Mouse (Mus musculus) kidney, postnatal 0 days (tissue): ENCODE results near the gene Pdzk1ip1. TPM values are rescaled to one million over a fixed set of nuclear protein-coding genes. Genes with fewer than 3 reads are reported as not detected.

Experiments
- ATAC-seq: fragments of 200-750 bp; cut with Nextera tagmentation; replicated peaks from 2 replicates; pipeline ENCODE4 v1.8.0; 2017; ENCODE audit warnings: low read depth, moderate number of reproducible peaks, moderate TSS enrichment, moderate library complexity; ENCODE audit not compliant: low FRiP score
- DNase-seq: peaks from one replicate; pipeline ENCODE4 v3.0.0-alpha.2; 2016; ENCODE audit warnings: low spot score
- H3K27ac ChIP-seq: fragments of 300-500 bp; sonication (generic); 2 replicates; pipeline ENCODE4 v1.5.1; 2014; ENCODE audit warnings: mild to moderate bottlenecking
- H3K27me3 ChIP-seq: fragments of 300-500 bp; sonication (generic); 2 replicates; pipeline ENCODE4 v1.6.1; 2014; ENCODE audit warnings: low read length, mixed read lengths; ENCODE audit not compliant: insufficient read depth
- H3K36me3 ChIP-seq: fragments of 300-500 bp; sonication (generic); 2 replicates; pipeline ENCODE4 v1.6.1; 2014; ENCODE audit warnings: low read length, mixed read lengths; ENCODE audit not compliant: insufficient read depth
- H3K4me1 ChIP-seq: fragments of 300-500 bp; sonication (generic); replicated peaks from 2 replicates; pipeline ENCODE4 v1.6.1; 2014; ENCODE audit warnings: antibody characterized with exemption, low read length, mixed read lengths; ENCODE audit not compliant: insufficient read depth
- H3K4me2 ChIP-seq: fragments of 300-500 bp; sonication (generic); 2 replicates; pipeline ENCODE4 v1.6.1; 2014; ENCODE audit warnings: mild to moderate bottlenecking, low read length, moderate library complexity, mixed read lengths
- H3K4me3 ChIP-seq: fragments of 300-500 bp; sonication (generic); replicated peaks from 2 replicates; pipeline ENCODE4 v1.5.1; 2014; ENCODE audit warnings: low read depth, low read length
- H3K9ac ChIP-seq: fragments of 300-500 bp; sonication (generic); 2 replicates; pipeline ENCODE4 v1.6.1; 2014; ENCODE audit warnings: low read depth, low read length
- H3K9me3 ChIP-seq: fragments of 300-500 bp; sonication (generic); replicated peaks from 2 replicates; pipeline ENCODE4 v1.6.1; 2016; ENCODE audit warnings: low read length, inconsistent platforms, mixed read lengths
- CTCF ChIP-seq: IDR thresholded peaks from 2 replicates; pipeline ENCODE4 v1.5.1; 2016; ENCODE audit warnings: antibody characterized with exemption, low read depth, mild to moderate bottlenecking, moderate library complexity
- WGBS: fragments of 180-500 bp; shearing (Covaris S2); extraction: QIAGEN DNeasy Blood & Tissue Kit; methylation state at CpG from one replicate; pipeline ENCODE4 v1.1.7; 2014; 5-methylcytosine and 5-hydroxymethylcytosine counted together
- polyA plus RNA-seq: library from polyadenylated mRNA; unstranded; fragments of >200 nt; fragmentation: Nextera tagmentation; extraction: Ambion mirVana; gene quantifications from 2 replicates; pipeline ENCODE4 v1.2.1, GENCODE M21; 2015

Pdzk1ip1 gene
- polyA plus RNA-seq: 681 and 685 TPM in 2 replicates

GRCm38 (mm10) chr4:115088611-115089338, at the start of gene Pdzk1ip1:
Gene Pdzk1ip1, plus strand, starts transcription at chr4:115088708.
- ATAC-seq: peak; percentile 76

GRCm38 (mm10) chr4:115045621-115046020, 42.9 kb upstream of the Pdzk1ip1 start:
- Histone ChIP-seq H3K4me3 (no peak overlapping the region), H3K27me3 (peaks cover 12% of the 10 kb centered on the region; the same call in 1 of the 2 replicates), H3K4me1 (no peaks in the 10 kb centered on the region), H3K9me3 (no peaks in the 10 kb centered on the region), H3K4me2 (no peak overlapping the region), H3K36me3 (peaks cover 15% of the 10 kb centered on the region), H3K9ac (no peak overlapping the region), H3K27ac (no peak overlapping the region)
- ATAC-seq: no peak
- DNase-seq: no peak
- WGBS: 82% methylated on average over 3 of the region's 3 CpGs
- no peak for TF ChIP-seq CTCF

More at GRCm38 (mm10) chr4:115088611-115089338, at the start of gene Pdzk1ip1:
- Histone ChIP-seq H3K27me3 (no peaks in the 10 kb centered on the region), H3K9me3 (no peaks in the 10 kb centered on the region), H3K4me2 (peak within 1 kb of the TSS; percentile 50), H3K36me3 (no peaks in the 10 kb centered on the region), H3K4me1 (0 out of 2 replicates have a peak, but pooled peaks cover 12% of the 10 kb centered on the region), H3K4me3 (peak within 1 kb of the TSS; percentile 35), H3K27ac (peak within 1 kb of the TSS; percentile 91), H3K9ac (peak within 1 kb of the TSS; percentile 60)
- peak; percentile 57 for DNase-seq
- TF ChIP-seq CTCF: no peak
- 15% methylated on average over 11 of the region's 11 CpGs for WGBS

- Histone ChIP-seq H3K27me3 (peaks cover 26% of the 10 kb centered on the region), H3K9ac (no peak overlapping the region), H3K27ac (no peak overlapping the region), H3K4me3 (no peak overlapping the region), H3K4me2 (no peak overlapping the region), H3K9me3 (no peaks in the 10 kb centered on the region), H3K36me3 (no peaks in the 10 kb centered on the region), H3K4me1 (peaks cover 4% of the 10 kb centered on the region; the same call in 1 of the 2 replicates)
- 4% methylated on average over 5 of the region's 5 CpGs for WGBS
- peak; percentile 70 for TF ChIP-seq CTCF
- ATAC-seq: no peak
- peak; percentile 43 for DNase-seq
These were observed 40.8 kb upstream of the Pdzk1ip1 start for GRCm38 (mm10) chr4:115047750-115048149.

- no peak overlapping the region for H3K27ac ChIP-seq
- peaks cover 8% of the 10 kb centered on the region; the same call in 1 of the 2 replicates for H3K4me1 ChIP-seq
- no peak for DNase-seq
- no peak overlapping the region for H3K4me3 ChIP-seq
- H3K9me3 ChIP-seq: no peaks in the 10 kb centered on the region
- no peaks in the 10 kb centered on the region for H3K36me3 ChIP-seq
- no peak for ATAC-seq
- H3K4me2 ChIP-seq: no peak overlapping the region
- peaks cover 30% of the 10 kb centered on the region for H3K27me3 ChIP-seq
- no peak overlapping the region for H3K9ac ChIP-seq
- TF ChIP-seq CTCF: no peak
- WGBS: 73% methylated on average over 8 of the region's 8 CpGs
These were observed 40.3 kb upstream of the Pdzk1ip1 start for GRCm38 (mm10) chr4:115048190-115048589.

DNA sequence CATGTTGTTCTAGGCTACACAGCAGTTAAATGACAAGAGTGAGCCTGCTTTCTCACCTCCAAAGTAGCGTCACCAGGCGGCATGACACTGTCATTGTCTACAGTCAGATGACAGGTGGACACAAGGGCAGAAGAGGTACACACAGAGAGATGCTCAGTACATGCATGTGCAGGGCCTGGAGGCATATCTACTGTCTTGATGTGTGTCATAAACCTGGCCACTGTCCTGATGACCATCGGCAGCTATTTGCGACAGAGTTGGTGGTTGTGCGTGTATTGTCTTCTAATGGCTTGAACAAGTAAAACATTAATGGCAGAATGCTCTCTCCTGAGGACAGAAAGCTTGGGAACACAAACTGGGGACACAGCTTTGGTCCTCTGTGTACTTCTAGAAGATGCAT, 37.3 kb upstream of the Pdzk1ip1 start:
- ATAC-seq (no peak), DNase-seq (no peak)
- Histone ChIP-seq H3K9ac (no peak overlapping the region), H3K4me1 (peaks cover 8% of the 10 kb centered on the region; the same call in 1 of the 2 replicates), H3K36me3 (no peaks in the 10 kb centered on the region), H3K4me3 (no peak overlapping the region), H3K9me3 (no peaks in the 10 kb centered on the region), H3K4me2 (no peak overlapping the region), H3K27ac (no peak overlapping the region), H3K27me3 (peaks cover 55% of the 10 kb centered on the region)
- 77% methylated on average over 5 of the region's 5 CpGs for WGBS
- TF ChIP-seq CTCF: no peak

GRCm38 (mm10) chr4:115052343-115053005, 36.0 kb upstream of the Pdzk1ip1 start:
- ATAC-seq: peak; percentile 69
- peak overlapping the region; percentile 68 for H3K27ac ChIP-seq
- peaks cover 16% of the 10 kb centered on the region; the same call in 1 of the 2 replicates for H3K4me1 ChIP-seq
- peak; percentile 68 for DNase-seq
- H3K9ac ChIP-seq: peak overlapping the region; percentile 13; the same call in 1 of the 2 replicates
- peak overlapping the region; percentile 57 for H3K4me2 ChIP-seq
- peaks cover 61% of the 10 kb centered on the region for H3K27me3 ChIP-seq
- TF ChIP-seq CTCF: no peak
- 2% methylated on average over 36 of the region's 36 CpGs for WGBS
- H3K36me3 ChIP-seq: no peaks in the 10 kb centered on the region
- H3K9me3 ChIP-seq: no peaks in the 10 kb centered on the region
- H3K4me3 ChIP-seq: peak overlapping the region; percentile 29
